Mouse (Mus musculus): ENCODE measurements around the gene Thtpa. TPM values are rescaled to one million over a fixed set of nuclear protein-coding genes. Genes with fewer than 3 reads are reported as not detected.

Gene Thtpa
- polyA plus RNA-seq, 1 experiment from 2014 or later, result 8.8 TPM

DNA sequence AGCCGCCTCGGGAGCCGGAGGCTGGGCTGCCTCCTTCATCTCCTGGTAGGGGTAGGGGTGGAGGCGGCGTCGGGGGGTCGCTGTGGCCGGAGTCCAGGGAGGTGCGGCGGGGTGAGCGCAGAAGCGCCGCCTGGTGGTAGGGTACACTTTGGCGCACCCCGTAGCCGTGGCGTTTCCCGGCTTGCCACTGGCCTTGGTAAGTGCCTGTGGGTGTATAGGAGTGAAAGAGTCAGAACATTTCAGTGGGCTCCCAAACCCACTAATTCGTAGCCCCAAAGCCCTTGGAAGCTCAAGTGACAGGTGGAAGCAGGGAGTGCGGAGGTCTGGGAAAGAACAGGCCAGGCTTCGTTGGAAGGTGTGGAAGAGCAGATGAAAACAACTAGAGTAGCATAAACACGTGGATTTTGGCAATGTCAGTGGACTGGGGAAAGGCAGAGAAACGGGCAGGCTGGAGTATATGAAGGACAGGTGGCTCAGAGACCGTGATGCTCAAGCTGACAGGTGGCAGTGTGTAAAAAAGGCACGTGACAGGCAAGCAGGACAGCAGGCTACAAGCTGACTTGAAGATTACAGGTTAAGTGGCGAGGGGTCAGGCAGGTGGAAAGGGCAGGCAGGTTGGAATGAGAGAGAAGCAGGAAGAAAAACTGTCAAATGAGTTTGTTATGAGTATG is 19.5 kb downstream of the Thtpa start:
- peak overlapping the region; percentile 51 for H3K4me3 ChIP-seq (ENCODE audit: low read depth, low read length)
- no peaks in the 10 kb centered on the region for H3K36me3 ChIP-seq (ENCODE audit: control insufficient read depth, insufficient read depth)
- peak overlapping the region; percentile 51; the same call in 1 of the 2 replicates for H3K9ac ChIP-seq (ENCODE audit: low read depth, low read length)
- no peak overlapping the region for H3K27ac ChIP-seq (ENCODE audit: low read depth, low read length)
- ATAC-seq, result peak; percentile 26; the same call in 1 of the 2 replicates
- TF ChIP-seq CTCF (IDR thresholded peaks at IDR 0.05; ENCODE audit: low read depth), result peak; percentile 81
- H3K9me3 ChIP-seq (ENCODE audit: control insufficient read depth), result no peaks in the 10 kb centered on the region
- 0 out of 2 replicates have a peak, but pooled peaks cover 9% of the 10 kb centered on the region for H3K4me1 ChIP-seq (replicated peaks; ENCODE audit: control insufficient read depth, insufficient read depth, low read length)
- H3K4me2 ChIP-seq (replicated peaks; ENCODE audit: low read depth), result peak overlapping the region; percentile 95
- H3K27me3 ChIP-seq (replicated peaks; ENCODE audit: control insufficient read depth, insufficient read depth, low read length), result peaks cover 41% of the 10 kb centered on the region
- WGBS, result 6% methylated on average over 26 of the region's 26 CpGs

DNA sequence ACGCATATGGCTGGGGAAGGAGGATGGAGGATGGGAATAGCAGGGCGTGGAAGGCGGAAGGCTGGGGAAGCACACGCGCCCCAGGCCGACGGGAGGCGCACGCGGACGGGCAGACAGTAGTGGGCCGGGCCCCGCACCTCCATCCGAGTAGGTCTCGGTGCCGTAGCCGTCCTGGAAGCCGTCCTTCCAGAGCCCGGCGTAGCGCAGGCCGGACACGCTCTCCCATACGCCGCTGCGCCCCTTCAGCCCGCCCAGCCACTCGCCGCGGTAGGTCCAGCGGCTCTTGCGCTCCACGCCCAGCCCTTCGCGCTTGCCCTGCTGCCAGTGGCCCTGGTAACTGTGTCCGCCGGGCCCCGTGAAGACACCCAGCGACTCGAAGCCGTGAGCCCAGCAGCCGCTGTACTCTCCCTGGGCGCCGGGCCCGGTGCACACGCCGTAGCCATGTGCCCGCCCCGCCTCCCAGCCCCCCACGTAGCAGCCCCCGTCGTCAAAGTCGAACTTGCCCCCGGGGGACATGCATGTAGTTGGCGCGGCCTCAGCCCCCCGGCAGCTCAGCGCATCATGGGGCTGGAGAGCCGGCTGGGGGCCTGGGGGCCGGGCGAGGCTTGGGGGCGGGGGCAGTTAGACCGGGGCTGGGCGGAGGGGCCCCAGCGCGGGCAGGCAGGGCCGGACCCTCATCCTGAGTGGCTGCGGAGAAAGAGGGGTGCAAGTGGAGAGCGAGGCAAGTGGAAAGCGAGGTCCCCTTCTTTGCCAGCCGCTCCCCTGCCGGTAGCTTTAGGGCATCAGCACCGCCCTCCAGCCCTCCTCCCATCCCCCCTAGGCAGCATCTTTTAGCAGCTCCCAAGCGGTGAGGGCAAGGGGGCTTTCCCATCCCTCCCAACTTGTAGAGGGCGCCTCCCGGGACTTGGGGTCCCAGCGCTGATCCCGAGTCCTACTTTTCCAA is 20.4 kb downstream of the Thtpa start:
- Histone ChIP-seq H3K9ac (ENCODE audit: low read depth, low read length) (peak overlapping the region; percentile 51), H3K4me3 (ENCODE audit: low read depth, low read length) (peak overlapping the region; percentile 51), H3K36me3 (ENCODE audit: control insufficient read depth, insufficient read depth) (no peaks in the 10 kb centered on the region), H3K4me1 (replicated peaks; ENCODE audit: control insufficient read depth, insufficient read depth, low read length) (0 out of 2 replicates have a peak, but pooled peaks cover 9% of the 10 kb centered on the region), H3K4me2 (replicated peaks; ENCODE audit: low read depth) (peak overlapping the region; percentile 95), H3K27me3 (replicated peaks; ENCODE audit: control insufficient read depth, insufficient read depth, low read length) (peaks cover 41% of the 10 kb centered on the region), H3K27ac (ENCODE audit: low read depth, low read length) (no peak overlapping the region), H3K9me3 (ENCODE audit: control insufficient read depth) (no peaks in the 10 kb centered on the region)
- ATAC-seq, result peak; percentile 55
- WGBS, result 2% methylated on average over 54 of the region's 78 CpGs
- TF ChIP-seq CTCF (IDR thresholded peaks at IDR 0.05; ENCODE audit: low read depth), result peak; percentile 66

GRCm38 (mm10) chr14:55115846-55116245 is 21.3 kb downstream of the Thtpa start:
- Histone ChIP-seq H3K4me1 (replicated peaks; ENCODE audit: control insufficient read depth, insufficient read depth, low read length) (0 out of 2 replicates have a peak, but pooled peaks cover 9% of the 10 kb centered on the region), H3K4me2 (replicated peaks; ENCODE audit: low read depth) (peak overlapping the region; percentile 95), H3K4me3 (ENCODE audit: low read depth, low read length) (peak overlapping the region; percentile 51), H3K27me3 (replicated peaks; ENCODE audit: control insufficient read depth, insufficient read depth, low read length) (peaks cover 41% of the 10 kb centered on the region), H3K9me3 (ENCODE audit: control insufficient read depth) (no peaks in the 10 kb centered on the region), H3K36me3 (ENCODE audit: control insufficient read depth, insufficient read depth) (no peaks in the 10 kb centered on the region), H3K9ac (ENCODE audit: low read depth, low read length) (no peak overlapping the region), H3K27ac (ENCODE audit: low read depth, low read length) (no peak overlapping the region)
- no peak for TF ChIP-seq CTCF (IDR thresholded peaks at IDR 0.05; ENCODE audit: low read depth)
- 4% methylated on average over 8 of the region's 8 CpGs for WGBS
- peak; percentile 28; the same call in 1 of the 2 replicates for ATAC-seq

DNA sequence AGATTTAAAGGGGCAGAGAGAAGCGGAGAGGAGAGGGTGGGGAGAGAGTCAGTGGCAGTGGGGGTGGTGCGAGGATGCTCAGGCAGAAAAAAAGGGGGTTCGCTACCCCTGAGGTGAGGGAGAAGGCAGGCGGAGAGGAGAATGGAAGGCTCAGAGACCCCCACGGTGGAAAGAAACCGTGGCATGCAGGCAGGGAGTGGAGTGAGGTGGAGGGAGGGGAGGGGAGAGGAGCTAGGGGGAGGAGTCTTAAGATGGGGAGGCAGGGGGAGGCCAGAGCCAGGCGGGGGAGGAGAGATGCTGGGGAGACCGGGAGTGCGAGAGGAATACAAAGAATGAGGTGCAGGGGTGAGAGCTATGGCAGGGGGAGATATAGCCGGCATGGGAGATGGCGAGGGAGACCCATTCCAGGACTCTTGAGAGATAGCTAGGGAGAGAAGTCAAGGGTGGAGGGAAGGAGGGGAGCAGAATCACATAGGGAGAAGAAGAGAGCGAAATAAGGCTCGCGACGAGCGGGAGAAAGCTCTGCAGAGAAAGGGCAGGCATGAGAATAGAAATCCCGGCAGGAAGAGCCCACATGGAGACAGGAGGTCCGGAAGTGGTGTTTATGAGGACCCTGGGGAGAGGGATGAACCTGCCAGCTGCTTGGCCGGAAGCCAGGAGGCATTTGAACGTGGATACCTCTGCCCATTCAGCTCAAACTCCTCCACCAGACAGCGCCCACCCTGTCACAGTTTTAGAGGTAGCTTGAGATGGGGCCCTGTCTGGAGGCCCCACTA is 22.0 kb downstream of the Thtpa start, which contains the start of gene Jph4:
Gene Jph4 (minus strand): TSS at position 511 of the 776 bp plus-strand sequence.
- no peak for ATAC-seq
- TF ChIP-seq CTCF (IDR thresholded peaks at IDR 0.05; ENCODE audit: low read depth), result no peak
- 12% methylated on average over 21 of the region's 21 CpGs for WGBS

DNA sequence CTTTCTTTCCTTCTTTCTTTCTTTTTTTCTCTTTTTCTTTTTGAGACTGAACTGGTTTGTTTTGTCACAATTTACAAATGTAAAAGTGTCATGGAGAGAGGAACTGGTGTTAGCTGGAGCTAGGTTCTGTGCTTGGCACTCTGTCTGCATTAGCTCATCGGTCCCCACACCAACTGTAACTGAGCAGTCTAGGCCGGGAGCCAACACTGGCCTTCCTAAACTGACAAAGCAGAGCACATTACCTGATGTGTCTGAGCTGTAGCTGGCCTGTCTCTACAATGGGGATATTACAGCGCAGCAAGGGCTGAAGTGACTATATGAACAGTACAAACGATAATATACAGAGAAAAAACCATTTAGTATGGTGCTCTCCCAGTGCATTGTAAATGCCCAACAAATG is 24.3 kb downstream of the Thtpa start:
- no peak for TF ChIP-seq CTCF (IDR thresholded peaks at IDR 0.05; ENCODE audit: low read depth)
- no peak for ATAC-seq
- H3K4me2 ChIP-seq (replicated peaks; ENCODE audit: low read depth), result no peak overlapping the region
- no peak overlapping the region for H3K4me3 ChIP-seq (ENCODE audit: low read depth, low read length)
- no peaks in the 10 kb centered on the region for H3K9me3 ChIP-seq (ENCODE audit: control insufficient read depth)
- H3K9ac ChIP-seq (ENCODE audit: low read depth, low read length), result no peak overlapping the region
- peaks cover 31% of the 10 kb centered on the region for H3K27me3 ChIP-seq (replicated peaks; ENCODE audit: control insufficient read depth, insufficient read depth, low read length)
- WGBS, result 73% methylated on average over 4 of the region's 4 CpGs
- H3K27ac ChIP-seq (ENCODE audit: low read depth, low read length), result no peak overlapping the region
- H3K36me3 ChIP-seq (ENCODE audit: control insufficient read depth, insufficient read depth), result no peaks in the 10 kb centered on the region
- 0 out of 2 replicates have a peak, but pooled peaks cover 9% of the 10 kb centered on the region for H3K4me1 ChIP-seq (replicated peaks; ENCODE audit: control insufficient read depth, insufficient read depth, low read length)

More for the DNA sequence above, 22.0 kb downstream of the Thtpa start, which contains the start of gene Jph4:
- Histone ChIP-seq H3K9ac (ENCODE audit: low read depth, low read length) (no peak within 1 kb of the TSS), H3K4me2 (replicated peaks; ENCODE audit: low read depth) (peak within 1 kb of the TSS; percentile 95), H3K36me3 (ENCODE audit: control insufficient read depth, insufficient read depth) (no peaks in the 10 kb centered on the region), H3K4me3 (ENCODE audit: low read depth, low read length) (peak within 1 kb of the TSS; percentile 51; the same call in 1 of the 2 replicates), H3K9me3 (ENCODE audit: control insufficient read depth) (no peaks in the 10 kb centered on the region), H3K27me3 (replicated peaks; ENCODE audit: control insufficient read depth, insufficient read depth, low read length) (peaks cover 41% of the 10 kb centered on the region), H3K27ac (ENCODE audit: low read depth, low read length) (no peak within 1 kb of the TSS), H3K4me1 (replicated peaks; ENCODE audit: control insufficient read depth, insufficient read depth, low read length) (0 out of 2 replicates have a peak, but pooled peaks cover 9% of the 10 kb centered on the region)

Measured in intestine, postnatal 0 days (tissue).